Mouse (Mus musculus) layer of hippocampus, adult 11-12 months (tissue): Measurements from ENCODE around the gene Nfib.

ENCODE experiments used
- DNase-seq: peaks from one replicate; pipeline ENCODE4 v3.0.0; 2022; ENCODE audit warnings: low spot score

Nfib gene

DNA sequence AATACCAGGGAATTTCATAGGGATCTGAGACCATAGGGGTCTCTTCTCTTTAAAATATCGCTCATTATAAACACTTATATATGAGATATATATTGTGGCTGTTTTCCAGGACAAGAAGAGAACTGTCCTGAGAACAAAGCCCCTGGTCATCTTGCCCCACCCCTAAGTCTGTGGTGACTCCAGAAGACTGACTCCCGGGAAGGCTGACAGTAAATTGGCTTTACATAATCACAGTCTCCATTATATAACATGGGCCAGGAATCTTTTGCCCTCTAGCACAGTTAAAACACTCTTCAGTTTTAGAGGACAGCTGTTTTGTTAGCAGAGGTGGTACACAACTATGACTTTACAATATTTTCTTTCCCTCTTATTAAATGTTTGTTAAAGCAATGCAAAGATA, 315.0 kb downstream of the Nfib start:
- DNase-seq: no peak

DNA sequence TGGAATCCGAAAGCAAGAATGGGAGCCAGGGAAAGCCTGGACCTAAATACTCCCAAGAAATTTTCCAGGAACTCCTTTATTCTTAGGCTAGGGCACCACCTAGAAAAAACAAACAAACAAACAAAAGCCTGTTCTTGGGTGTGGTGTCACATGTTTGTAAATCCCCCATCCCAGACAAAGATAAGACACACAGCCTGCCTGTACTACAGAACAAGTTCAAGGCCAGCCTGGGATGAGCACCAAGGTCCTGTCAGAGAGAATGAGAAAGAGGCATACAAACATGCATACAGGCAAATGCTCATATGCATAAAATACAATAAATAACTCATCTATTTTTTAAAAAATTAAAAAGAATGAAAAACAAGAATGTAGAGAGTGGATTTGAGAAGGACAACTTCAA, 315.7 kb downstream of the Nfib start:
- DNase-seq: no peak

DNA sequence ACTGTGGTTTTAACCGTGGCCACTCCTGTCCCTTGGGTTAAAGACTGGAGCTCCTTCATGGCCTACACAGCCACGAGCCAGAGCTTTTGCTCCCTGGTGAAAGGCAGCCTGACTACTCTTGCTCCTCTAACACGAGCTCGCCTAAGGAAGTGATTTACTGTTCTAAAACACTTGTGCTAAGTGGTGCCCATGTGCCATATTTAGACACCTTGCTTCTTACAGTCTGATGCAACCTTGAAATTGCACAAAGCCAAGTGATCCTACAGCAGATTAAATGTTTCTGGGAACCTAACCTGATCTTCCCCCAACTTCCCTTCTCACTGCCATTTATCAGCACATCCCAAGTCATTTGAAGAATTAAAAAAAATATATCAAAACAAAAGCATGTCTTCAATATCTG, 317.9 kb downstream of the Nfib start:
- DNase-seq: no peak

DNA sequence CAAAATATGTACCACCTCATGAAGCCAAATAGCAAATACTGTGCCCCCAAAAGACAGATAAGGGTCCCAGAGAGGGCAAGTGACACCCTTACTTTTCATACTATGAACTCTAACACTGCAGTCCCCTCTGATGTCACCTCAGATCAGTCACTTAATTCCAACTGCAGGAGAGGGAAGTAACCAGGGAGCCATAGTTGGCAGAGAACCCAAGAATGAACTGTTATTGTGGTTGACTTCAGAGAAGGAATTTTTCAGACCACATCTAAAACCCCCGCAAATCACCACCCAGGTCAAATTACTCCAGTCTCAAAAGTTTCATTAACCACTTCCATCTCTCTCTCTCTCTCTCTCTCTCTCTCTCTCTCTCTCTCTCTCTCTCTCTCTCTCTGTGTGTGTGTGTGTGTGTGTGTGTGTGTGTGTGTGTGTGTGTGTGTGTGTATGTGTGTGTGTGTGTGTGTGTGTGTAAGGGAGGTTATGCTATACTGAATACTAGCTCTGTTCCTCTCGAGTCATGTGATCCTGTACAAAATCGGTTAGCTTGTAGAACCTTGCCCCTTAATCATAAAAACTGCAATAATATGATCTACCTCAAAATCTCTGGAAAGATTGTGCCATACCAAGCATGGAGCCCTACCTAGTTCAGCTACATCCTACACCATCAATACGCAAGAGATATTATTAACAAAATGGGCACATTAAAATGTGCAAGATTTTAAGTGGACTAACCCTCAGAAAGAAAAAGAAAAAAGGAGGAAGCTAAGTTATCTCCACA, 319.1 kb downstream of the Nfib start:
- DNase-seq: no peak

DNA sequence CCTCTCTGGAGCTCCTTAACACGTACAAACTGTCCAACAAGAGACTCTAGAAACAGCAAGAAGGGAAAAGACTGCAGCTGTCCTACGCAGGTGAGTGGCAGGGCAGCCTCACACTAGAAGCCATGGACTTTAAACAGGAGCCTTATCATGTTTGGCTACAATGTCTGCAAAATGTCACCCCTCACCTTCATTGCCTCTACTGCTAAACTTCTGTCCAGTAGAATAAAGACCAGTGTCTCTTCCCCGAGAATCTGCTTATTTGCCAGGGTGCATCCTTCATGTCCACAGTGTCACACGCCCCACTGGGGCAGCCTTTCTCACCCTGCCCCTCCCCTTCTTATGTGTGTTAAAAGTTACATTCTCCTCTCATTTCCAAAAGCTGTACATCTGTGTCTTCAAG, 319.9 kb downstream of the Nfib start:
- no peak for DNase-seq

DNA sequence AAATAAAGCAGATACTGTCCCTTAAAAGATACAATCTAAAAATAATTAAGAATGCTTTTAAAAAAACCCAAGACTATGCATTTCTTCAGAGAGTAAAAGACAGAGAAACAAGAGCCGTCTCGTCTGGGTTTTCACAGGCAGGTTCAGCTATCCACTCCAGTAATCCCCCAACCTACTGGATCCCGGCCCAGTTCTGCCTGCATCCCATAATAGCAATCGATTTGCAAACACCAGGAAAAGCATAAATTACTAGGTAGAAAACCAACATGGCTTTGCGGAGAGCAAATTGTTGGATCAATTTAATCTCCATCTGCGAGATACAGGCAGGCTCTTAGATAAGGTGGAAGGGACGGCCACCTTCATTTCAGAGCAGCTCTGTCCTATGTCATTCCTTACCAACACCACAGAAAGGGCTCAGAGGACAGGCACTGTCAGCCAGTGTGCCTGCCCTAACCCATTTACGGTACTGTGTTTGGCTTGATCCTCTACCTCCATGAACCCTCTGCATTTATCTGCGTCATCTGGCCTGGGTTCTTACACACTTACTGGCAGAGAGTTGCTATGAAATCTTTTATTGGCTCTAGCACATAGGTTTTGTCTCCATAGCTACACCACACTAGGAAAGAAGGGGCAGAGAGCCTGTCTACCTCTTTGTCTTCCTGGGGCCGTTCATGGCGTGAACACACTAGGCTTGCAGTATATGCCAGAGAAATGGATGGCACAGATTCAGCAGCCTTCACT, 321.4 kb downstream of the Nfib start:
- peak; percentile 52 for DNase-seq

DNA sequence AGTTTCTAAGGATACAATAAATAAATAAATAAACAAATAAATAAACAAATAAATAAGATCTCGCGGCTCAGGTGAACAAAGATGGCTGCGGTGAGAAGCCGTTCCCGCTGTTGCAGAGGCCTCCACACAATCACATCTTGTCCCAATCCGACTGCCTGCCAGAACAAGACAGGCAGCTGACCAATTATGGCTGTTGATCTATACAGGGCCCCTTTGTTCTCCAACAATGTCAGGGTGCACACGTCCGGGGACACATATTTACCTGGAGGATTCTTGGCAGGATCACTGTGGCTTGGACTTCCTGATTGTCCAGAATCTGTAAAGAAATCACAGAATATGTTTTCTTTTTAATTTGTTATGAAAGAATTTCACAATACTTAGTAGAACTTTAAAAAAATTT, 322.2 kb downstream of the Nfib start:
- DNase-seq: no peak

DNA sequence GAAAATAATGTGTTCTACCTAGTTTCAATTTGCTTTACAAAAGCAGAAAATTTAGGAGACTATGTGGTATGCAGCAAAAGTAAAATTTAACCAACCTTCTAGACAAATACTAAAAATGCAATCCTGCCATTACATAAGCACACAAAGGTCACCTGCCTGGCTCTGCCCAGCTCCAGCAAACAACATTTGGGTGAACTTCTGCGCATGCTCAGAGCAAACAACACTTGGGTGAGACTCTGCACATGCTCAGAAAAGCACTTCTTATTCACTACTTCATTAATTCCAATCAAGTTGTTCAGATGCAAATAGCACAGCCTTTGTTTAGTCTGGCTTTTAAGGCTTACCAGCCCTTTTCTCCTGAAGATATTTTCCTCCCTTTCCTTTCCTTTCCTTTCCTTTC, 323.8 kb downstream of the Nfib start:
- DNase-seq: no peak

DNA sequence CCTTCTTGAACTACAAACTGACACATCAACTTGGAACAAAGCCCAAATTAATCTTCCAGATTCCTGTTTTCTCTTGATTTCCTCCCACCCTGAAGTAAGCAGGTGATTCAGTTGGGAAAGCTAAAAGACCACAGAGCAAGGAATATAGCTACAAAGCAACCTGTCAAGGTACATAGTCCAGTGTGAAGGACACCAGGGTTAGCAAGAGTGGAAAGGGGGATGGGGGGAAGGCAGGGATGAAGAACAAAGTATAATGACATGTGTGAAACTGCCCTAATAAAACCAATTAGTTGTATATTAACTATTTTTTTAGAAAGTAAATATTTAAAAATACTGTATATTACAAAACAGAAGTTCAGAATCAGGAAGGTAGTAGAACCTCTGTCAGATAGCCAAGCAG, 325.0 kb downstream of the Nfib start:
- DNase-seq: no peak

DNA sequence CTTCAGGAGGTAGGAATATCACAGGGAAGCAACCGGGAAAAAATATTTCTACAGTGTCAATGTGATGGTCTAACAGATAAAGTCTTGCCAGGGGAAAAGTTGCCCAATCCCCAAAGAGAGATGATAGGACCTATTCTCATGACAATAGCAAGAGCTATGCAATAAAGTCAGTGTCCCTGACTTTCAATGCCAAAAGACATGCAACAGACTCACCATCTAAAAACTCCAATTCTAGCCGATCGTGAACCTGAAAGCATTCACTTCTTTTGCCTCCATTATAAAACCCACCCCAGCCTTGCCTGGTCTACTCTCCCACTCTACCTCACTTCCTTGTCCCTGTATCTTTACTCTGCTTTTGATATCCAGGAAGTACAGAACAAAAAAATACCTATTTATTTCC, 327.5 kb downstream of the Nfib start:
- no peak for DNase-seq

DNA sequence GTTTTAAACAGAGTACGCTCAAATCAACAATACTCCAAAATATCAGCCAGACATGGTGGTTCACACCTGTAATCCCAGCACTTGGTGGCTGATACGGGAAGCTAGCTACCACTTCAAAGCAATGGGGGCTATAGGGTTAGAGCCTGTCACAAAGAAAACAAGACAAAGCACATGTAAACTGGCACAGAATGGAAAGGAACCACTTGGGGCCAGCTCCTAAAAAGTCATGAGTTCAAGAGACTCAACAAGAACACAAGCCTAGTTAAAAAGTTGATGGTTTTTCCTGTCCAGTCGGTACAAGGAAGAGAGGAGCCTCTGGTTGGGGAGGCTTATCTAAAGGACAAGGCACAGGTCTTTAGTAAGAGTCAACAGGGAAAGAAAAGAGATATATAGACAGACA, 327.9 kb downstream of the Nfib start:
- DNase-seq: no peak

DNA sequence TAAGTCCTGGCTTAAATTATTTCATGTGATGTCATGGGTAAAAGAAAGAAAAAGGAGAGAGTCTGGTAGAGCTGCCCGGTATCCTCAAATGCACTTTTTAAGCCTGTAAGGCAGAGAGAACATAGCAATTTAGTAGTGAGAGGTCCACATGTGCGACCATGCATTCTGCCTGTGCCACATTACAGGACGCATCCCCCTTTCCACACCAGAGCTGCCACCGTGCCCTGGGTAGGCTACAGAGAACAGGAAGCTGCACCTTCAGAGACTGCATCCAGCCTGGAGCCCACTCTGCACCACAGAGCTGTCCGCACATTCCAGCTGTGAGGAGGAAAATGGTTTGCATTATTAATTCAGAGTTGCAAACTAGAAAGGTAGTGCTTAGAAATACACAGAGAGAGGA, 331.0 kb downstream of the Nfib start:
- DNase-seq: no peak

DNA sequence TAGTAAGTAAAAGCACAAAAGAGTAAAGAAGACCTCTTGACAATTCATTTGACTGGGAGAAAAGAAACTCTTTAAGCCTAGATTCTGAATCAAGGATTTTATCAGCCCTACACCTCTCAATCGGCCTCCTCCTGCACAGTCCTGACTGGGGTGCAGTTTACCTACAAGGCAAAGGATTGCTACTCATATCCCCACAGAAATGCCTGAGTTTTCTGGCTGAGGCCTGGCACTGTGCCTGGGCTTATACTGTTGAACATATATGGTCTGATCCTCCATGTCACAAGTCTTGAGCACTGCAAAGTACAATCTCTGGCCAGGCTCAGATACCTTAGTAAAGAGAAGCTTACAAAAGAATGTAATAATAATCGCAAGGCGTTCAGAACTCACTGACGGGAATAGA, 333.3 kb downstream of the Nfib start:
- DNase-seq: no peak

DNA sequence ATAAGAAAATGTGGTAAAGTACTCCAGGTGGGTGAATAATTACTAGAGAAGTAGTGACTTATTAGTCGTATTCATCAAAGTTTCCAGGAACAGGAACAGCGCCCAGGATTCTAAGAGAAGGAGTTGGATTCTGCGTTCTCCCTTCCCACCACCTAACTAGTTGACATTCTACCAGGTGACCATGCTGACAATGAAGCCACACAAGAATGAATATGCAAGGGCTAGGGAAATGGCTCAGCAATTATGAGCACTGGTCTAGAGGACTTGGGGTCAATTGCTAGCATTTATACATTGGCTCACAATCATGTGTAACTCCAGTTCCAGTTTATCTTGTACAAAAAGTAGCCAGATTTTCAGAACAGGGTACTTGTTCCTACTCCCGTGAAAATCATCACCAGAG, 334.1 kb downstream of the Nfib start:
- no peak for DNase-seq

DNA sequence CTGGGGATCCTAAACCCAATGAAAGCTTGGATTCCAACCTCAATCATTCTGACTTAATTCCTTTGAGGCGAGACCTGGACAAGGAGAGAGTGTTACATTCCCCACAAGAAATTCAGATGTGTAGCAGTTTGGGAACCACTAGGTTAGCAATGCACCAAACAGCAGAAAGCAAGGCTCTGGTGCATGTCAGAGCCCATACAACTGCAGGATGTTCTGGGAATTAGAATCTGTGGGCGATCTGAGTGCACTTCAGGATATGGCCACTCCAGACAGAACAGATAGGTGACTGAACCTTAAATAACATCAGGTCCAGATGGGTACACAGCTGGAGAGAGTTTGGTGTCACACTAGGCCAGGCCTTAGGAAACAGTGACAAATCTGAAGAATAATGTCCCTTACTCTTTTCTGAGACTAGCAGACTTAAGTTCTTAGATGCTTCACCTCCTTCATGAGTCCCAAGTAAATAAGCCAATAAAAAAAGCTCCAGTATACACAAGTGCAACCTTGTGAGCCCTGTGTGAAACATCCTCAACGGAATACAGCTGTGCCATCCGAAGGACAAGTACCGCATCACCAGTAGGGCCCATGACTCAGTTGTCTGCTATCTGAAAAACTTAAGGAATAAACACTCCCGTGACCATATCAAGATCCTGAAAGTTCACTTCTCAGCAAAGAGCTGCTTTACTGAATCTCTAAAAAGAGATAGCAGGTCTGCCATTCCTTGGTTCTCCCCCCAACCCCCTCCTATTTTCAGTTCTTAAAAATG, 336.4 kb downstream of the Nfib start:
- DNase-seq: no peak

DNA sequence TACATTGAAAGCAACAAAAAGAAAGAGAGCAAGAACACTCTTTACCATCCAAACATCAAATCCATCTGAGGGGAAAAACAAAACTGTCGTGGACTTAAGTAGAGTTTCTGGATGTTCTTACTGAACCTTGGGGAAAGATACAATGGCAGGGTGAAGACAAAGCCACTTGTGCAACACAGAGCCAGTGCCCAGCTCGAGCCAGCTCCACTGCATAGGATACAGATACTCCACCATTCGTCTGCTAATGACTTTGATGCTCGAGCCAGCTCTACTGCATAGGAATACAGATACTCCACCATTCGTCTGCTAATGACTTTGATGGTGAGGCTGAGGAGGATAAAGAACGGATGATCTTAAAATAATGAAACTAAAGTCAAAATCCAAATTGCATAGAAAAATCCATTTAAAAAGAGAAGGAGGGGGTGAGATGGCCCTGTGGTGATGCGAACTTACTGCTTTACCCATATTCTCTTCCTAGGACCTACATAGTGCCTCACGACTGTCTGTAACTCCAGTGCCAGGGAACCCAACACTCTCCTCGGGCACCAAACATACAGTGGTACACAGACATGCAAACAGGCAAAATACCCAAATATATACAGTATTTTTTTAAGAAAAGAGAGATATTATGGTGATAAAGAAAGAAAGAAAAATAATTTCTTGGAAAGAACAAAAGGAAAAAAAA, 337.3 kb downstream of the Nfib start:
- DNase-seq: no peak

DNA sequence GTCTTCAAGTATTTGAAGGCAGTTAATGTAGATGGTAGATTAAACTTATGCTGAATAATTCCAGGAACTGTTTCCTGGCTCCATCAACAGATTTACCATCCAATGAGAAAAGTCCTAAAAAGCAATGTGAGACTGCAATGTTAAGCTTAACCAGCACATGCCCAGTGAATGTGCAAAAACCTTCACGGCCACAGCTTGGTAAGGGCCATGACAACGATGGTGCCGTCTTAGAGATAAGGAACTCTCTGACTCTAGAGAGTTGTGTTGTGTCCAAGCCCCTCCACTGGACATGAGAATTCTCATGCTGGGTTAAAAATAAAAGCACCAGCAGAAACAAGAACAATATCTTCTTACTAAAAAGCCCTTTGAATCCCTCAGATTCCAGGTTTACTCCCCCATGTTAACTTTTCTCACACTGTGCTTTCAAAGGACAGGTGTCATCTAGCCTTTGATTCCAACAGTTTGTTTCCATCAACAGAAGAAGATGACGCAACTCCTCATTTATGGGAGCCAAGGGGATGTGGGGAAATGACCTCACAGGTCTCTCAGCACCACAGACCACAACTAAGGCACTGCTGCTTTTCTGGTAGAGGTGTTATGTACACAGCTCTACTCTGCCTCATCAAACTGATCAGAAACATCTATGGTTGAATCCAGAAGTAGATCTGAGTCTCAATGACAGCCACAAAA, 340.7 kb downstream of the Nfib start:
- no peak for DNase-seq

DNA sequence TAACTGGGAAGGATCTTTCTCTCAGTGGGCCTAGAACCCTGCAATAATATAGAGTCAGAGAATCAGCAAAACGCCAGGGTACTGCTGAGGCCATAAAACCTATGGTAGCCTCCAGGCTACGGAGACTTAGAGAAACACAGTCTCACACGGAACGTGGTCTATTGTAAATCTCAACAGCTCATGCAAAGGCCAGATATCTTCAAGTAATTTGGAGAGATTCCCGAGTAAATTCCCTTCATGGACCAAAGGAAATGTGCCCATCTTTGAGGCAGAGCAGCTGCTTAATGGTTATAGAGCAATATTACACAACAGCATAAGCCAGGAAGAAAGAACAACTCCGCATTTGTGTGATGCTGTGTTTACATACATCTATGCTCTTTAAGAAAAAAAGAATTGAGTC, 341.6 kb downstream of the Nfib start:
- DNase-seq: no peak

DNA sequence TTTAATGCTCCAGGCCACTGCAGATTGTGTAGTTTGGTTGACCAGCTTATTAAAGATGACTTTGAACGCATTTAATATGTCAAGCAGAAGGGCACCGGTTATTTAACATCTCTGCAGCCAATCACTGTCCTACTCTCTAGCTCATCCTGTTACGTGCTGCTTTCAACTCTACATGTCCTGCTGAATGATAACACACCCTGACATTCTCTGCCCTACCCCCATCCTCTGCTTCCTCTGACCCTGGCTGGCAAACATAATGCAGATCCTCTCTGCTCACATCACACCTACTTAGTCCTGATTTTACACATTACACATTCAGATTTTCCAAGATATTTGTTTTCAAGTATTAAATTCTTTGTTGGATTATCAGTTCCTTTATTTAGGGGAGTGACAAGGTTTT, 343.3 kb downstream of the Nfib start:
- no peak for DNase-seq

DNA sequence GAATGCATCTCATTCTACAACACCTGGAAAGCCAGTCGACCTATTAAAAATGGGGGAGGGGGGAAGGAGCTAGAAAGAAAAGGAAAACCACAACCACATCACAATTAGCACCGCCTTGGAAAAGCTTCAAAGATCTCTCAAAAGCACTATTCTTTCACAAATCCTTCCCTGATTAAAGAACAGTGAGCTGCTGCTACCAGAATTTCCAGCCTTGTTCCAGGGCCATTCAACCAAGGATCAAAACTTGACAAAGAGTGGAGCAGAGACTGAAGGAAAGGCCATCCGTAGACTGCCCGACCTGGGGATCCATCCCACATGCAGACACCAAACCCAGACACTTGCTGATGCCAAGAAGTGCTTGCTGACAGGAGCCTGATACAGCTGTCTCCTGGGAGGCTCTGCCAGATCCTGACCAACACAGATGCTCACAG, 345.5 kb downstream of the Nfib start:
- DNase-seq: no peak

DNA sequence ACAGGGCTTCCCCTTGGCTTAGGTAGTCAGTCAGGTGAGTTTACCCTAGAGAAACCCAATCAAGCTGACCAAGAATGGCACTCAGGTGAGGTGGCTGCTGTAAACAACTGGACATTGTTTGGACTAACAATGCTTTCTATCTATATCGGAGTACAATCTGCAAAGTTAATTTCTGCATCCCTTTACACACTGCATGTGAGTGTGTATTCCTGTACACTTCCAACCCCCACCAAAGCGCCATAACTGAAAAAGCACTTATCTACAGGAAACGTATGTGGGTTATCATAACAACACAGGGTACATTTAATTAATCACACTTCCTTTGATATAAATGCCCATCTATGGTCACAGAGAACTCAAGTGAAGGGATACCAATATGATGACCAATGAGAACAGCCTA, 346.4 kb downstream of the Nfib start:
- no peak for DNase-seq

DNA sequence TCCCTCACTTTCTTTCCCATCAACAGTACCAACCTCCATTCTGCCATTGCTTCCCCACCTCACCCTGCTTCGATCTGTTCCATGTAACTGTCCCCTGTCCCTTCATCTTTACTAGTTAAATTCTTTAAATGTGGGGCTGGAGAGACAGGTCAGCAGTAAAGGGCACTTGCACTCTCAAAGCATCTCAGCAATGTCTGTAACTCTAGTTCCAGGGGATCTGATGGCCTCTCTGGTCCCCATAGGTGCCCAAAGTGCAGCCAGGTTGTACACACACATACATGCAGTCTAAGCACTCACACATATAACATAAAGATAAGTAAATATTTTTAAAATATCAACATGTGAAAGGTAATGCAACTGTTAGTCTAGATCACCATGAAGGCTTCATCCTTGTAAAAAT, 356.5 kb downstream of the Nfib start:
- no peak for DNase-seq
